8 mouse cellular contexts compared by ENCODE assay signal in the genomic region with DNA sequence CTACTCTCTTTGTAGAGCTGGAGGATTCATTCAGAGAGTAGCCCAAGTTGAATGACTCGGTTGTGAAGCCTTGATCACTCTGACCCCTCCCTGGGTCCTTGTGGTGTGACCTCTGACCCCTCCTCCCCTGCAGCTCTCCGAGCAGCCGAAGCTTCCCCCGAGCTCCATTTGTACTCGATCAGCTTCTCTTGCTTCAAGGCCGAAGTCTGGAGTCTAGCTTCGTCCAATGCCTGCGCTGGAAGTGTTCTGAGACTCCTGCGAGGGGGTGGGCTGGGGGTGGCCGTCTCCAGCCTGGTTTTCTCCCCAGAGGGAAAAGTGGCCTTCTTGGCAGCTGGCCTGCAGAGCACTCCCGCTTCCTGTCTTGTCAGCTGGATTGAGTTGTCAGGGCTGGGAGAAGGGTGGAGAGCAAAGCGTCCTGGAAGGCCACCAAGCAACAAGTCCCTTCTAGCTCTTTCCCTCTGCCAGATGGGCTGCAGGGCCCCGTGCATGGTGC. TPM values are rescaled to one million over a fixed set of nuclear protein-coding genes. Genes with fewer than 3 reads are reported as not detected.
A peak's percentile ranks its signal among the peaks of the same experiment; 100 is the strongest.
DNase-seq lines count a peak whose midpoint lies in the region; ATAC-seq and TF ChIP-seq lines count a peak whose summit lies in the region.

A gene (minus strand): TSS at position 180 of the 493 bp plus-strand sequence.

- intact Hi-C loops in gastrocnemius, adult 2 months (cut with DNase I), result no loop called here

- H3K27ac ChIP-seq in gastrocnemius, adult 2 months, result peak within 1 kb of the TSS; percentile 79
- H3K27ac ChIP-seq in hindbrain, embryonic 11.5 days (ENCODE audit: low read depth, low read length), result no peak within 1 kb of the TSS
- H3K27ac ChIP-seq in limb, embryonic 10.5 days, result peak within 1 kb of the TSS; percentile 32
- no peak within 1 kb of the TSS for H3K27ac ChIP-seq in midbrain, embryonic 15.5 days

- H3K36me3 ChIP-seq in hindbrain, embryonic 11.5 days (ENCODE audit: control insufficient read depth, insufficient read depth, low read length), result no peaks in the 10 kb centered on the region
- no peaks in the 10 kb centered on the region for H3K36me3 ChIP-seq in limb, embryonic 10.5 days
- no peaks in the 10 kb centered on the region for H3K36me3 ChIP-seq in midbrain, embryonic 15.5 days (replicated peaks)

- WGBS in hindbrain, embryonic 11.5 days, result 2% methylated on average over 13 of the region's 13 CpGs
- WGBS in limb, embryonic 10.5 days, result 3% methylated on average over 13 of the region's 13 CpGs
- WGBS in midbrain, embryonic 15.5 days, result 7% methylated on average over 13 of the region's 13 CpGs

- TF ChIP-seq CTCF in gastrocnemius, adult 2 months (IDR thresholded peaks at IDR 0.05), result no peak

- peak; percentile 60 for ATAC-seq in hindbrain, embryonic 11.5 days (ENCODE audit: low FRiP score)
- ATAC-seq in midbrain, embryonic 15.5 days (replicated peaks), result no peak

- peak within 1 kb of the TSS; percentile 19; the same call in 1 of the 2 replicates for H3K9ac ChIP-seq in hindbrain, embryonic 11.5 days (ENCODE audit: low read depth, low read length)
- no peak within 1 kb of the TSS for H3K9ac ChIP-seq in midbrain, embryonic 15.5 days

- H3K4me3 ChIP-seq in gastrocnemius, adult 2 months, result peak within 1 kb of the TSS; percentile 40
- no peak within 1 kb of the TSS for H3K4me3 ChIP-seq in hindbrain, embryonic 11.5 days (ENCODE audit: low read depth, low read length)
- peak within 1 kb of the TSS; percentile 29 for H3K4me3 ChIP-seq in limb, embryonic 10.5 days
- no peak within 1 kb of the TSS for H3K4me3 ChIP-seq in midbrain, embryonic 15.5 days

- H3K27me3 ChIP-seq in hindbrain, embryonic 11.5 days (ENCODE audit: control insufficient read depth, insufficient read depth, low read length), result peaks cover 14% of the 10 kb centered on the region
- H3K27me3 ChIP-seq in limb, embryonic 10.5 days (ENCODE audit: low read depth, poor library complexity, severe bottlenecking), result peaks cover 40% of the 10 kb centered on the region
- peaks cover 17% of the 10 kb centered on the region for H3K27me3 ChIP-seq in midbrain, embryonic 15.5 days (replicated peaks)

- peak; percentile 6 to 18 for DNase-seq in spleen, postnatal 36 days (ENCODE audit: low spot score in 2 of 2)
- no peak for DNase-seq in spleen, postnatal 10 days (ENCODE audit: low spot score in 2 of 2)
- peak; percentile 83 for DNase-seq in gastrocnemius, adult 2 months
- peak; percentile 47 for DNase-seq in hindbrain, embryonic 11.5 days (ENCODE audit: low spot score)
- DNase-seq in limb, embryonic 10.5 days (ENCODE audit: low spot score), result peak; percentile 41
- DNase-seq in testis, postnatal 14 days (ENCODE audit: low spot score), result peak; percentile 68
- DNase-seq in layer of hippocampus, postnatal 36 days, result no peak

- peaks cover 14% of the 10 kb centered on the region for H3K4me1 ChIP-seq in hindbrain, embryonic 11.5 days (replicated peaks; ENCODE audit: control insufficient read depth, insufficient read depth, low read length)
- peaks cover 28% of the 10 kb centered on the region for H3K4me1 ChIP-seq in limb, embryonic 10.5 days
- H3K4me1 ChIP-seq in midbrain, embryonic 15.5 days, result peaks cover 18% of the 10 kb centered on the region

- no peaks in the 10 kb centered on the region for H3K9me3 ChIP-seq in hindbrain, embryonic 11.5 days (ENCODE audit: control insufficient read depth, low read length)
- no peaks in the 10 kb centered on the region for H3K9me3 ChIP-seq in limb, embryonic 10.5 days (replicated peaks)
- H3K9me3 ChIP-seq in midbrain, embryonic 15.5 days, result no peaks in the 10 kb centered on the region

- H3K4me2 ChIP-seq in hindbrain, embryonic 11.5 days (replicated peaks; ENCODE audit: low read depth, low read length), result peak within 1 kb of the TSS; percentile 17; the same call in 1 of the 2 replicates
- H3K4me2 ChIP-seq in midbrain, embryonic 15.5 days, result 0 out of 2 replicates have a peak within 1 kb of the TSS, but pooled peaks have one; percentile 5

RNA-seq across cellular contexts. Expression of the gene that starts here (rescaled TPM):
- total RNA-seq in gastrocnemius, adult 2 months (2021), result under 1 TPM; 0.11 to 0.15 TPM
- polyA plus RNA-seq in hindbrain, embryonic 11.5 days (2014; fragmentation: Nextera tagmentation; extraction: Ambion mirVana), result not detected in 2 replicates
- 0.08 TPM in 1 of 2 replicates, not detected in the other for polyA plus RNA-seq in limb, embryonic 10.5 days (2016; fragmentation: Nextera tagmentation; extraction: Ambion mirVana)
- 0.08 and 0.14 TPM in 2 replicates for polyA plus RNA-seq in midbrain, embryonic 15.5 days (2015; fragmentation: Nextera tagmentation; extraction: Ambion mirVana)
- total RNA-seq in layer of hippocampus, postnatal 36 days (2021), result under 1 TPM; 0.30 to 0.56 TPM

Comparison
In these comparisons a context has a peak if more than half of its experiments do, and no peak if none do; other contexts are left out.
1. DNase-seq: peak in spleen, postnatal 36 days (2 of 2) and testis, postnatal 14 days (single experiment); none in spleen, postnatal 10 days (0 of 2) and layer of hippocampus, postnatal 36 days (0 of 2).
2. Peak in DNase-seq, H3K4me3 ChIP-seq and H3K27ac ChIP-seq in gastrocnemius, adult 2 months; RNA of the gene not detected or under 1 TPM.
3. Peak in DNase-seq, ATAC-seq, H3K9ac ChIP-seq and H3K4me2 ChIP-seq in hindbrain, embryonic 11.5 days; RNA of the gene not detected or under 1 TPM.
4. Peak in DNase-seq, H3K4me3 ChIP-seq and H3K27ac ChIP-seq in limb, embryonic 10.5 days; RNA of the gene not detected or under 1 TPM.